Mouse (Mus musculus) kidney, adult 2 months (tissue): ENCODE data around the gene Fig4. TPM values are rescaled to one million over a fixed set of nuclear protein-coding genes. Genes with fewer than 3 reads are reported as not detected.

Experiments
- DNase-seq: peaks from one replicate; pipeline ENCODE4 v3.0.0; 2021
- H3K27ac ChIP-seq: fragments of 200-500 bp; 2 replicates; pipeline ENCODE4 v1.5.1; 2012; ENCODE audit warnings: low read depth, low read length, control low read depth, inconsistent platforms; ENCODE audit not compliant: insufficient read depth
- H3K27me3 ChIP-seq: fragments of 200-500 bp; replicated peaks from 2 replicates; pipeline ENCODE4 v1.6.1; 2012; ENCODE audit warnings: mild to moderate bottlenecking, moderate library complexity, low read length, inconsistent platforms; ENCODE audit not compliant: control insufficient read depth, insufficient read depth
- H3K36me3 ChIP-seq: fragments of 200-500 bp; 2 replicates; pipeline ENCODE4 v1.6.1; 2012; ENCODE audit warnings: mild to moderate bottlenecking, moderate library complexity, low read length, inconsistent platforms; ENCODE audit not compliant: control insufficient read depth, insufficient read depth
- H3K4me1 ChIP-seq: fragments of 200-500 bp; 2 replicates; pipeline ENCODE4 v1.6.1; 2011; ENCODE audit warnings: low read length; ENCODE audit not compliant: control insufficient read depth, insufficient read depth
- H3K4me3 ChIP-seq: fragments of 200-500 bp; 2 replicates; pipeline ENCODE4 v1.5.1; 2011; ENCODE audit warnings: mild to moderate bottlenecking, low read depth, low read length, control low read depth; ENCODE audit not compliant: insufficient read depth
- CTCF ChIP-seq: fragments of 200-500 bp; conservative IDR thresholded peaks from 2 replicates; pipeline ENCODE4 v1.5.1; 2011; ENCODE audit warnings: low read depth, mild to moderate bottlenecking, control low read depth, low read length, moderate library complexity, mixed read lengths; ENCODE audit not compliant: insufficient read depth, insufficient read length
- POLR2A ChIP-seq: fragments of 200-500 bp; IDR thresholded peaks from one replicate; pipeline ENCODE4 v1.6.1; 2011; ENCODE audit warnings: low read depth, low read length, control low read depth
- WGBS: fragments of 180-500 bp; shearing (Covaris S2); methylation state at CpG from one replicate; pipeline ENCODE4 v1.1.7; 2018; 5-methylcytosine and 5-hydroxymethylcytosine counted together
- polyA plus RNA-seq: library from polyadenylated mRNA; depleted of rRNA; stranded (reverse); fragments of >200 nt; gene quantifications from 2 replicates; pipeline ENCODE4 v1.2.3, GENCODE M21; 2012; rRNA removed

The Fig4 gene
- polyA plus RNA-seq, 1 experiment, result 13.4 TPM

DNA sequence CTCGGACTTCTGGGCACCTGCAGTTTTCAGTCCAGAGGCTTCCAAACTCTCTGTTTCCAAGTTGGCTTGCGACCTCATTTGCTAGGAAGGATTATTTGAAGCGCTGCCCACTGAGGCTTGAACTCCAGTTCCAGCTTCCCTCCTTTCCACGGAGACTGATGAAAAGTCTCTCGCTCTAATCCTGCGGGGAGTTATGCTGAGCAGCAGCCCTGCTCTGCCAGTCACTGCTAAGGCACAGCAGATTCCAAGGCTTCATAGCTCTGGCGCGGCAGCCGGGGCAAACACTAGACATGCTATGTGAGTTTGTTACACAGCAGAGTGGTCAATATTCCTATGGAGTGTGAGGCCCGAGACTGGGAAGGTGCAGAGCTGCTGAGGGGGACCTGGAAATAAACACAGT is 152.0 kb downstream of the Fig4 start:
- Histone ChIP-seq H3K27me3 (no peaks in the 10 kb centered on the region), H3K4me1 (no peaks in the 10 kb centered on the region), H3K27ac (no peak overlapping the region), H3K36me3 (no peaks in the 10 kb centered on the region), H3K4me3 (no peak overlapping the region)
- DNase-seq, result no peak
- 40% methylated on average over 10 of the region's 10 CpGs for whole genome bisulfite sequencing
- no peak for TF ChIP-seq CTCF
- TF ChIP-seq POLR2A, result no peak

DNA sequence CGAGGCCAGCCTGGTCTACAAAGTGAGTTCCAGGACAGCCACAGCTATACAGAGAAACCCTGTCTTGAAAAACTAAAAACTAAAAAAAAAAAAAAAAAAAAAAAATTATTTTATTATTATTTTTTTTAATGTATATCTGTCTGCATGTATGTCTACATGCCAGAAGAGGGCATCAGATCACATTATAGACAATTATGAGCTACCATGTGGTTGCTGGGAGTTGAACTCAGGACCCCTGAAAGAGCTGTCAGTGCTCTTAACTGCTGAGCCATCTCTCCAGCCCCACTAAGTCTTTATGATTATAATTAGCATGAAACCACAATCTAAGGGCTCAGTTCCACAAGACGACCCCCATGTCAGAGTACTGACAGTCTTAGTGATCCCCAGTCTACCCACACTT is 152.6 kb downstream of the Fig4 start:
- no peaks in the 10 kb centered on the region for H3K36me3 ChIP-seq
- H3K27me3 ChIP-seq, result no peaks in the 10 kb centered on the region
- H3K4me1 ChIP-seq, result no peaks in the 10 kb centered on the region
- TF ChIP-seq POLR2A (no peak), CTCF (no peak)
- H3K4me3 ChIP-seq, result no peak overlapping the region
- no peak for DNase-seq
- 80% methylated on average over 2 of the region's 2 CpGs for WGBS
- no peak overlapping the region for H3K27ac ChIP-seq

DNA sequence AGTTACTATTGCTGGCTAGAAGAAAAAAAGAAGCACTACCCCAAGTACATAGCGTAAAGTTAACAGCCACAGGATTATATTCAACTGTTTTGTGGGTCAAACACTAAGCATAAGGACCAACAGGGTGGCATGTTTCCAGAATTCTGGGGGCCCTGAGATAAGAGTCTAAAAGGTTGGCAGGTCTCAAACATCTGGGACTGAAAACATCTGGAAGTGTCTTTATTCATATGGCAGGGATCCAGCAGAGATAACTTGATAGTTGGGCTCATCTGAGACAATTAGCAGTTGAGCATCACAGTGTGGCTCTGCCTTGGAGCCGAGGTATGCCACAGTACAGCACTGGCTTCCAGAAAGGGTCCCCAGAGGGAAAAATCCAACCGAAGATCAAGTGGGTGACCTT is 153.8 kb downstream of the Fig4 start:
- TF ChIP-seq CTCF, result no peak
- TF ChIP-seq POLR2A, result no peak
- H3K4me3 ChIP-seq, result no peak overlapping the region
- H3K36me3 ChIP-seq, result no peaks in the 10 kb centered on the region

DNA sequence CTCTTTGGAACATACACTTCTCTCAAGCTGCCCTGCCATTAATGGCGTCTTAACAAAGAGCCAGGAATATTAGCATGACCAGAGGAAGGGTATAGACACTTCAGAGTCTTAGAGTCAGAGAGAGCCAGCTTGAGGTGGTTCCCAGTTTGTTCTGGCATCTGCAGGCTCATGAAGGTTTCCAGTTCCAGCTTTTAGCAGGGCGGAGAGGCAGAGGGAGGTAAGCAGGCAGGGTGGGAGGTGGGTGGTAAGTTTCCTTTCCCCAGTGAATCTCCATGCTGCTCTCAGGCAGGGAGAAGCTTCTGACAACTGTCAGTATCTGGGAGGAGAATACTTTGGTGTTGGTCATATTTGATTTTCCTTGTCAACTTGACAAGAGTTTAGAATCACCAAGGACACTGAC is 156.9 kb downstream of the Fig4 start:
- H3K27me3 ChIP-seq, result no peaks in the 10 kb centered on the region
- no peaks in the 10 kb centered on the region for H3K4me1 ChIP-seq
- no peak for TF ChIP-seq CTCF
- TF ChIP-seq POLR2A, result no peak
- H3K4me3 ChIP-seq, result no peak overlapping the region
- H3K36me3 ChIP-seq, result no peaks in the 10 kb centered on the region
- WGBS, result 72% methylated on average over 2 of the region's 2 CpGs
- DNase-seq, result no peak
- no peak overlapping the region for H3K27ac ChIP-seq

More for the DNA sequence above, 153.8 kb downstream of the Fig4 start:
- Histone ChIP-seq H3K27me3 (no peaks in the 10 kb centered on the region), H3K27ac (no peak overlapping the region), H3K4me1 (no peaks in the 10 kb centered on the region)
- no peak for DNase-seq
- WGBS, result 68% methylated on average over 3 of the region's 3 CpGs

Other genes with a start within 250 kb of the Fig4 start
- not detected in 2 replicates for gene Gpr6, start 231.0 kb downstream of the Fig4 start, polyA plus RNA-seq
- 0.02 and 0.03 TPM in 2 replicates for gene Ak9, start 720 bp upstream of the Fig4 start, polyA plus RNA-seq
- 14.9 and 17.9 TPM in 2 replicates for gene Zbtb24, start 147.1 kb upstream of the Fig4 start, polyA plus RNA-seq
- 9.1 and 10.2 TPM in 2 replicates for gene Mical1, start 173.1 kb upstream of the Fig4 start, polyA plus RNA-seq
- 124 and 129 TPM in 2 replicates for gene Smpd2, start 187.1 kb upstream of the Fig4 start, polyA plus RNA-seq
- gene Ppil6, start 187.2 kb upstream of the Fig4 start, polyA plus RNA-seq, result 2.5 and 3.2 TPM in 2 replicates
- 241 and 291 TPM in 2 replicates for gene Cd164, start 216.2 kb upstream of the Fig4 start, polyA plus RNA-seq